Comparison of ENCODE assay signal across 32 mouse cellular contexts in genomic region chr19:14795910-14796309, GRCm38 (mm10).
"Had no signal": no experiment of that assay in that cellular context is flagged by ENCODE, and none has a peak within 500 bp of the region (broad histone marks: within the 10 kb centered on the region; RNA-seq: fewer than 3 reads in every experiment).

No protein-coding gene starts in this region.

- H3K4me3 ChIP-seq: heart, embryonic 10.5 days; heart, embryonic 12.5 days; heart, embryonic 13.5 days; heart, embryonic 15.5 days; hindbrain, embryonic 10.5 days; hindbrain, embryonic 12.5 days; hindbrain, embryonic 13.5 days; hindbrain, embryonic 15.5 days; intestine, embryonic 15.5 days; kidney, embryonic 15.5 days; layer of hippocampus, adult 2 months; left cerebral cortex, adult 2 months had no signal

- H3K9me3 ChIP-seq: heart, embryonic 10.5 days; heart, embryonic 12.5 days; heart, embryonic 13.5 days; heart, embryonic 15.5 days; hindbrain, embryonic 10.5 days; hindbrain, embryonic 12.5 days; hindbrain, embryonic 13.5 days; hindbrain, embryonic 15.5 days; intestine, embryonic 15.5 days; kidney, embryonic 15.5 days had no signal

- H3K4me2 ChIP-seq: heart, embryonic 11.5 days; heart, embryonic 12.5 days; heart, embryonic 13.5 days; heart, embryonic 15.5 days; hindbrain, embryonic 12.5 days; hindbrain, embryonic 13.5 days; hindbrain, embryonic 14.5 days; hindbrain, embryonic 15.5 days; intestine, embryonic 15.5 days; kidney, embryonic 15.5 days had no signal

- DNase-seq: heart, postnatal 10 days; heart, postnatal 14 days; heart, postnatal 36 days; heart, postnatal 4 days; kidney, adult 11 months; kidney, adult 18-20 months; kidney, adult 2 months; kidney, adult 8-10 months; kidney, adult 9 months; kidney, postnatal 10 days; kidney, postnatal 14 days; kidney, postnatal 25 days; kidney, postnatal 36 days; kidney, postnatal 4 days; layer of hippocampus, adult 9-11 months; layer of hippocampus, postnatal 36 days had no signal

- H3K9ac ChIP-seq: heart, embryonic 12.5 days; heart, embryonic 13.5 days; heart, embryonic 15.5 days; hindbrain, embryonic 12.5 days; hindbrain, embryonic 13.5 days; hindbrain, embryonic 14.5 days; hindbrain, embryonic 15.5 days; intestine, embryonic 15.5 days; kidney, embryonic 15.5 days had no signal

- H3K4me1 ChIP-seq: heart, embryonic 10.5 days; heart, embryonic 12.5 days; heart, embryonic 13.5 days; heart, embryonic 15.5 days; hindbrain, embryonic 10.5 days; hindbrain, embryonic 15.5 days; intestine, embryonic 15.5 days; kidney, embryonic 15.5 days had no signal

- H3K27me3 ChIP-seq: intestine, embryonic 15.5 days had no signal

- H3K27ac ChIP-seq: heart, embryonic 10.5 days; heart, embryonic 13.5 days; heart, embryonic 15.5 days; hindbrain, embryonic 10.5 days; hindbrain, embryonic 12.5 days; hindbrain, embryonic 13.5 days; hindbrain, embryonic 14.5 days; hindbrain, embryonic 15.5 days; hindbrain, postnatal 0 days; intestine, embryonic 15.5 days; kidney, embryonic 15.5 days; kidney, postnatal 0 days; layer of hippocampus, adult 2 months; left cerebral cortex, adult 2 months had no signal

- H3K36me3 ChIP-seq: heart, embryonic 10.5 days; heart, embryonic 12.5 days; heart, embryonic 13.5 days; heart, embryonic 15.5 days; hindbrain, embryonic 10.5 days; hindbrain, embryonic 12.5 days; hindbrain, embryonic 13.5 days; hindbrain, embryonic 15.5 days; intestine, embryonic 15.5 days; kidney, embryonic 15.5 days had no signal
